Mouse (Mus musculus) heart, adult 2 months (tissue): Measurements from ENCODE around the gene Dennd6a. TPM values are rescaled to one million over a fixed set of nuclear protein-coding genes. Genes with fewer than 3 reads are reported as not detected.

ENCODE experiments used
- DNase-seq, 2 experiments: peaks; one replicate each; pipeline ENCODE4 v3.0.0; 2021
- H3K27ac ChIP-seq: fragments of 200-600 bp; 2 replicates; pipeline ENCODE4 v1.8.1; 2022
- H3K27me3 ChIP-seq: fragments of 200-500 bp; 2 replicates; pipeline ENCODE4 v1.6.1; 2012; ENCODE audit warnings: mild to moderate bottlenecking, low read length, inconsistent platforms, mixed read lengths; ENCODE audit not compliant: control insufficient read depth, insufficient read depth
- H3K36me3 ChIP-seq: fragments of 200-500 bp; 2 replicates; pipeline ENCODE4 v1.6.1; 2012; ENCODE audit warnings: low read length, inconsistent platforms; ENCODE audit not compliant: control insufficient read depth, insufficient read depth
- H3K4me1 ChIP-seq: fragments of 200-500 bp; 2 replicates; pipeline ENCODE4 v1.6.1; 2011; ENCODE audit warnings: low read length; ENCODE audit not compliant: control insufficient read depth, insufficient read depth
- H3K4me3 ChIP-seq: fragments of 200-600 bp; 2 replicates; pipeline ENCODE4 v1.8.1; 2022
- H3K79me2 ChIP-seq: fragments of 200-500 bp; replicated peaks from 2 replicates; pipeline ENCODE4 v1.6.1; 2012; ENCODE audit warnings: mild to moderate bottlenecking, inconsistent platforms, low read length, moderate library complexity, mixed read lengths; ENCODE audit not compliant: control insufficient read depth, insufficient read depth
- H3K9ac ChIP-seq: fragments of 200-500 bp; 2 replicates; pipeline ENCODE4 v1.6.1; 2012; ENCODE audit warnings: low read depth, mild to moderate bottlenecking, control low read depth, inconsistent platforms, low read length, mixed read lengths
- CTCF ChIP-seq: fragments of 200-600 bp; IDR thresholded peaks from 2 replicates; pipeline ENCODE4 v1.8.1; 2022; ENCODE audit warnings: antibody characterized with exemption, mild to moderate bottlenecking, moderate library complexity
- EP300 ChIP-seq: fragments of 200-500 bp; IDR thresholded peaks from 2 replicates; pipeline ENCODE4 v1.6.1; 2011; ENCODE audit warnings: low read depth, low read length, control low read depth; ENCODE audit not compliant: insufficient read depth
- POLR2A ChIP-seq: fragments of 200-500 bp; IDR thresholded peaks from 2 replicates; pipeline ENCODE4 v1.6.1; 2011; ENCODE audit warnings: mild to moderate bottlenecking, low read depth, low read length, control low read depth; ENCODE audit not compliant: insufficient read depth
- WGBS: fragments of 180-500 bp; shearing (Covaris S2); methylation state at CpG from one replicate; pipeline ENCODE4 v1.1.7; 2018; 5-methylcytosine and 5-hydroxymethylcytosine counted together
- intact Hi-C: fragments of 180-260 bp; cut with DNase I; formaldehyde crosslinking; loops from one replicate; pipeline ENCODE4 v1.15.1; 2025
- polyA plus RNA-seq: library from polyadenylated mRNA; depleted of rRNA; stranded (reverse); fragments of >200 nt; gene quantifications from 2 replicates; pipeline ENCODE4 v1.2.3, GENCODE M21; 2012
- total RNA-seq, 2 experiments: library from RNA; stranded (reverse); gene quantifications; 2 replicates each; pipeline ENCODE4 v1.2.3; 2021

Gene Dennd6a
- total and polyA plus RNA-seq, 3 experiments = 6.9 to 14.0 (median 13.4) TPM

GRCm38 (mm10) chr14:26542136-26542535, 31.5 kb upstream of the Dennd6a start:
- Histone ChIP-seq H3K27ac (no peak overlapping the region), H3K9ac (no peak overlapping the region), H3K4me3 (no peak overlapping the region), H3K27me3 (no peaks in the 10 kb centered on the region), H3K79me2 (no peaks in the 10 kb centered on the region), H3K36me3 (no peaks in the 10 kb centered on the region), H3K4me1 (no peaks in the 10 kb centered on the region)
- TF ChIP-seq CTCF (no peak), POLR2A (no peak), EP300 (no peak)
- intact Hi-C loops = no loop called here
- DNase-seq = no peak
- 94% methylated on average over 1 of the region's 1 CpGs for WGBS

DNA sequence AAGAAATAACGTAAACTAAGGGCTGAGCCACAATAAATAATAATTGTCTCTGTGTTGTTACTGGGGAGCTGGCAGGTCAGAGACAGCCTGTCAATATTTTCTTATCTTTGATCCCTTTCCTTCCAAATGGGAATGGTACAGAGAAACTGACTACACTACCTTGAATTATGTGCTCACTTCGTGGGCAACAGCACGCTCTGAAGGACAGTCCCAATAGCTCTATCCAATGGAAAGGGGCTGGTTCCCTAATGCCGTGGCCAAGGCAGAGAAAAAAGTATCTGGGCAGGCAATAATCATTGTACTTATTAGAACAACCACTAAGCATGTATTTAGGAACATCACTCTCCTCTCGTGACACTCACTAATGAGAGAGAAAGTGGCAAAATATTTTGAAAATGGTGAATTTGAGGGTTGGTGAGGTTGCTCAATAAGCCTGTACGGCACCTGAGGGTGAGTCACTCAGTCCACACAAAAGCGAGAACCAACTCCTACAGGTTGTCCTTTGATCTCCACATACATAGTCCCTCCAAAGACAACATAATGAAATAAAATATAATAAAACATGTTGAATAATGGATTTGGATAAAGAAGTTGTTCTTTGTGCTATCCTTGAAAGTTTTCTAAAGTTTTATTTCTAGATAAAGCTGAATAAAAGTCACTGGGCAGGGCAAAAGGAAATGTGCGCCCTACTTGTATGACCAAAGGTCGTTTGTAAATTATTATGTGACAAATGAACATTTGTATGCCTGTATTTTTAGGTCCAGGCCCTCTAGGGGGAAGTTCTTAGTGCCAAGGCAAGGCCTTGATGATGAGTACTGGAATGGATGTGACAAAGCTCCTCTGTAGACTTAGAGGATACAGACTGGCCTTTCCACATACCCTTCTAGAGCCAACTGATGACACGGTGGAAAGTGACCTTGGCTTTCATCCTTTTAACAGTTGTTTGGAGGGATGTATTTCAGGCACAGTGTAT, 25.9 kb upstream of the Dennd6a start:
- H3K4me3 ChIP-seq = no peak overlapping the region

DNA sequence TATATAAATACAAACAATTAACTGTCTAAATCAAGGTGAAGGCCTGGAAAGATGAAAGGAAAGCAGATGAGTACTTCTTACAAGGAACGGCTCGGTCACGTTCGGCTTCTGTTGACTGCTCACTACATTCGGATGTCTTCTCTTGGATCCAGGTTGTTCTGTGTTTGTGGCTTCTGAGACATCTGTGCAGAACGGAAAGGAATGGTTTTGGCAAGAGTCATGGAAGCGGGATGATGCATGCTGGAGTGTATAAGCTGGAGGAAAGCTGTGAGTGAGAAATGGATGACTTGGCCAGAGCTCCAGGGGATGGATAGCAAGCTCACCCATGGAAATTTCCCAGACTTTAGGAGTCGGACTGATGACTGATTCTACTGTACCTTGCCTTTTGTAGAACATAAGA, 22.9 kb upstream of the Dennd6a start:
- no peak overlapping the region for H3K9ac ChIP-seq
- no peak for DNase-seq
- H3K36me3 ChIP-seq = no peaks in the 10 kb centered on the region
- no peaks in the 10 kb centered on the region for H3K79me2 ChIP-seq
- H3K4me3 ChIP-seq = no peak overlapping the region
- 90% methylated on average over 8 of the region's 8 CpGs for WGBS
- no peak overlapping the region for H3K27ac ChIP-seq
- no peak for TF ChIP-seq CTCF
- no peak for TF ChIP-seq EP300
- TF ChIP-seq POLR2A = no peak
- intact Hi-C loops = no loop called here
- no peaks in the 10 kb centered on the region for H3K4me1 ChIP-seq
- no peaks in the 10 kb centered on the region for H3K27me3 ChIP-seq

More for the DNA sequence above, 25.9 kb upstream of the Dennd6a start:
- H3K79me2 ChIP-seq = no peaks in the 10 kb centered on the region
- no peaks in the 10 kb centered on the region for H3K36me3 ChIP-seq
- H3K4me1 ChIP-seq = no peaks in the 10 kb centered on the region
- 77% methylated on average over 10 of the region's 10 CpGs for WGBS
- no peak overlapping the region for H3K27ac ChIP-seq
- no peak for DNase-seq
- H3K9ac ChIP-seq = no peak overlapping the region
- intact Hi-C loops = no loop called here
- no peak for TF ChIP-seq POLR2A
- no peak for TF ChIP-seq CTCF
- TF ChIP-seq EP300 = no peak
- no peaks in the 10 kb centered on the region for H3K27me3 ChIP-seq

- DNase-seq = no peak
- intact Hi-C loops = no loop called here
- H3K36me3 ChIP-seq = no peaks in the 10 kb centered on the region
- H3K79me2 ChIP-seq = no peaks in the 10 kb centered on the region
- H3K27ac ChIP-seq = no peak overlapping the region
- no peak overlapping the region for H3K9ac ChIP-seq
- H3K4me3 ChIP-seq = no peak overlapping the region
- WGBS = 82% methylated on average over 2 of the region's 2 CpGs
- no peaks in the 10 kb centered on the region for H3K27me3 ChIP-seq
- TF ChIP-seq POLR2A (no peak), CTCF (no peak), EP300 (no peak)
- peaks cover under 1% of the 10 kb centered on the region; the same call in 1 of the 2 replicates for H3K4me1 ChIP-seq
These were observed 21.2 kb upstream of the Dennd6a start for GRCm38 (mm10) chr14:26552441-26552840.

DNA sequence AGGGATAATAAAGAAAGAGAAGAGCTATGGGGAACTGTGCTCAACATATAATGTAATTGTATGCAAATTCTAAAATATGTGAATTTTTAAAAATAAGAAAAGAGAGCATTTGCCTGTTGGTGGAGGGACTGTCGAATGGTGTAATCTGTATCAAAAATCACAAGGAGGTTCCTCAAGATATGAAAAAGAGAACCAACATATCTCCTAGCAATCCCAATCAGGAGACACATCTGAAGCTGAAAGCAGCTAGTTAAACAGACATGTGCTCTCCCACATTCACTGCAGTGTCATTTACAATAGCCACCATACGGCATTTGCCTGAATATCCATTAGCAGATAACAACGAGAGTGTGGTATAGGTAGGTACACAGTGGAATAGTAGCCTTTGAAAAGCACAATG, 20.8 kb upstream of the Dennd6a start:
- no peak for DNase-seq
- Histone ChIP-seq H3K9ac (no peak overlapping the region), H3K27me3 (no peaks in the 10 kb centered on the region), H3K4me3 (no peak overlapping the region), H3K79me2 (no peaks in the 10 kb centered on the region), H3K27ac (no peak overlapping the region), H3K36me3 (no peaks in the 10 kb centered on the region), H3K4me1 (peaks cover 2% of the 10 kb centered on the region; the same call in 1 of the 2 replicates)
- WGBS = 82% methylated on average over 3 of the region's 3 CpGs
- TF ChIP-seq EP300 = no peak
- TF ChIP-seq CTCF = no peak
- TF ChIP-seq POLR2A = no peak
- intact Hi-C loops = no loop called here

DNA sequence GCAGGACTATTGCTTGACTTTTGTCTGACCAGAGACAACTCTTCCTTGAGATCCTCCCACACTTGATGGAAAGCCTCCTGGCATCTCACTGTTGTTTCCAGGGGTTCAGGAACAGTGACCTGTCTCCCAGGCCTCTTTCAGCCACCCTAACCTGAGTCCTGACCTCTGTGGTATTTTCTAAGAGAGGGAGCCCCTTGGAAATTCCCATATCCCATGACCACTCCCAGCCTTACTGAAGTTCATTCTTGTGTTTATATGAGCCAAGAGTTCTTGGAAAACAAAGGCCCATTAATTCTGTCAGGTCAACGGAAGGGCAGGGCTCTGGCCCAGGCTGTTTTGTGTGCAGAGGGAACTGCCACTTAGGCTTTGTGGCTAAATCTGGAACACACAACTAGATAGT, 16.1 kb upstream of the Dennd6a start:
- intact Hi-C loops = no loop called here
- no peak for TF ChIP-seq POLR2A
- no peak for TF ChIP-seq CTCF
- no peak for TF ChIP-seq EP300
- H3K36me3 ChIP-seq = no peaks in the 10 kb centered on the region
- peaks cover 2% of the 10 kb centered on the region; the same call in 1 of the 2 replicates for H3K4me1 ChIP-seq
- H3K27me3 ChIP-seq = no peaks in the 10 kb centered on the region
- no peak for DNase-seq
- WGBS = 21% methylated on average over 1 of the region's 1 CpGs
- no peak overlapping the region for H3K4me3 ChIP-seq
- H3K9ac ChIP-seq = no peak overlapping the region
- H3K27ac ChIP-seq = no peak overlapping the region
- no peaks in the 10 kb centered on the region for H3K79me2 ChIP-seq
